Mouse (Mus musculus) cerebellum, postnatal 25 days (tissue): ENCODE results near the gene Ugt1a8.
"Not testable (repeated sequence)": the region's sequence is repeated elsewhere in the genome, so short reads cannot be mapped to it uniquely, and the experiment has no call there.

Experiments used
- DNase-seq, 2 experiments: peaks; one replicate each; pipeline ENCODE4 v3.0.0; 2021; ENCODE audit warnings: mixed read lengths in 2 of 2

Ugt1a8 gene

GRCm38 (mm10) chr1:88195687-88196086 lies 108.1 kb downstream of the Ugt1a8 start:
- DNase-seq, result no peak

DNA sequence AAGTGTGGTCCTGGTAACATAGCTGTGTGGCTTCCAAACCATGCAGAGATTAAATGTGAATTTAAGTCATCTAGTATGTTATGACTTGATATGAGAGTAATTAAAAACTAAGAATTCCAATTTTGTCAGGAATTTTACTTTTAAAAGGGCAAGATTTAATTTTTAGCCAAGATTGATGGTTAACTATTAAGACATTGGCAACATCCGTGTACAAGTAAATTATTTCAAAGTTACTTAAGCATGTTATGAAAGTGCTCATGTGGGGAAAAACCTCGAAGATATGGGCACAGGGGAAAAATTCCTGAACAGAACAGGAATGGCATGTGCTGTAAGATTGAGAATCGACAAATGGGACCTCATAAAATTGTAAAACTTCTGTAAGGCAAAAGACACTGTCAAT lies 109.8 kb downstream of the Ugt1a8 start:
- DNase-seq, result no peak

- DNase-seq, result peak; percentile 64 to 65
These were observed 112.4 kb downstream of the Ugt1a8 start for GRCm38 (mm10) chr1:88199996-88200395.

DNA sequence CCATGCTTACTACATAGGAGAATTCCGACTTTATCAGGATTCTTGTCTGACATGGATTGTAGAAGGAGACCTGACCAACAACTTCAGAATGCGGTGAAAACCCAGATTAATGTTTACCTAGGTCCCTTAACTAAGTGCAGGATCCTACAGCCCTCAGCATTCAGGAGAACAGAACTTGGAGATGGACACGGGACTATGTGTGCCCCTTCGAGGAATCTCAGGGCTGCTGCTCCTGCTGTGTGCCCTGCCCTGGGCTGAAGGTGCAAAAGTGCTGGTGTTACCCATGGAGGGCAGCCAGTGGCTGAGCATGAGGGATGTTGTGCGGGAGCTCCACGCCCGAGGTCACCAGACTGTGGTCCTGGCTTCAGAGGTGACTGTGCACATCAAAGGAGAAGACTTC lies 112.8 kb downstream of the Ugt1a8 start, which contains the start of gene Ugt1a2:
TSS of gene Ugt1a2 (plus strand) at position 146 of the 400 bp plus-strand sequence.
- no peak for DNase-seq

DNA sequence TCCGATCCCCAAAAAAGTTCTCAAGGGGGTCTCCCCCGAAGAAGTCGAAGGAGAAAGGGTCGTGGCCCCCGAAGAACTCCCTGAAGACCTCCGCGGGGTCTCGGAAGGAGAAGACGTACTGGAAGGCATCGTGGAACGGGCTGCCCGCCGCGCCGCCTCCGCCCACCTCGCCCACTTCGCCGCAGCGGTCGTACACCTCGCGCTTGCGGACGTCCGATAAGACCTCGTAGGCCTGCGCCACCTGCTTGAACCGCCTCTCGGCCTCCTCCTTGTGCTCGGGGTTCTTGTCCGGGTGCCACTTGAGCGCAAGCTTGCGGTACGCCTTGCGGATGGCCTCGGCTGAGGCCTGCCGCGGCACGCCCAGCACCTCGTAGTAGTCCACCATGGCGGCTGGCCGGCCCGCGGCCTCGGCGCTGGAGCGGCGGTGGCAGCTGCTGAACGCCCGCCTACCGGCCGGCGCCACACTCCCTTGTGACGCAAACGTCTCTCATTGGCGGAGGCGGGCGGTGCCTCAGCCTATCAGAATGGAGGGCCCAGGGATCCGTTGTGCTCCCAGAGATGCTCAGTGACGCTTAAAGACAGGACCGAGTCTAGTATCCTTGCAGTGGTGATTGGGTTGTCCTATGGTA lies 117.8 kb downstream of the Ugt1a8 start, which contains the start of gene Dnajb3:
TSS of gene Dnajb3 (minus strand) at position 489 of the 629 bp plus-strand sequence.
- peak; percentile 89 to 92 for DNase-seq

DNA sequence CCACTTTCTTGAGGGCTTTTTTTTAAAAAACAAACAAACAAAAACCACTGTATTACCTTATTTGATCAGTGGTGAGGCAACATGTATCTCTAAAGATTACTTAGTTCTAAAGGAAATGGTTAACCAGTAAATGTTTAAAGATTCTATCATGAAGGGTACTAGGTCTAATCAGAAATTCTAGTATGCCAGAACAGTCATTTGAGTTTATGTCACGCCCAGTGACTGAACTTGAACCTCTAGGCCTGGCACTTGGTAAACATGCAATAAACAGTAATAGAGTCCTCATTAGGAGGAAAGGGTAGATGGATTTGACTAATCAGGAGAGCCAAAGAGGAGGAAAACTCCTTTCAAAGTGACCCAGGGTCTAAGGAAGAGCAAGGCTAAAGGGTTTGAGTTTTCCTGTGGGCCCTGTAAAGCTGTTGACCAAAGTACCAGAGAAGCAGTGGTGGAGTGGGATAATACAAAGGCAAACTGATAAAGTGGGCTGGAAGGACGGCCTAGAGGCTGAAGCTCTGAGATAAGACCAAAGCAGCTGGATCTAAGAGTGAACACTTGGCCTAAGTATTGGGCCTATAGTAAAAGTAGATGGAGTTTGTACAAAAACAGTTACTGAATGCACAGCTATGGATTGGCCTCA lies 119.3 kb downstream of the Ugt1a8 start:
- DNase-seq, result no peak

DNA sequence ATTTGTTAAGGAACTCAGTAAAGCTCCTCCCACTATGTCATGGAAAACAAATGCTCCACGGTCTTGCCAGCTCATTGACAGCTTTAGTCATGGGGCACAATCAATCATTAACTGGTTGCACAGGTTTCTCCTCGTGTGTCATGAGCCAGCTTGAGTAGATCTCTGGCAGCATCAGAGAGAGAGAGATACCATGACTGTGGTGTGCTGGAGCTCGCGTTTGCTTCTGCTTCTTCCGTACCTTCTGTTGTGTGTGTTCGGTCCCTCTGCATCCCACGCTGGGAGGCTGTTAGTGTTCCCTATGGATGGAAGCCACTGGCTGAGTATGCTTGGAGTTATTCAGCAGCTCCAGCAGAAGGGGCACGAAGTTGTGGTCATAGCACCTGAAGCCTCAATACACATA lies 124.2 kb downstream of the Ugt1a8 start, which contains the start of gene Ugt1a1:
TSS of gene Ugt1a1 (plus strand) at position 148 of the 400 bp plus-strand sequence.
- no peak for DNase-seq

DNA sequence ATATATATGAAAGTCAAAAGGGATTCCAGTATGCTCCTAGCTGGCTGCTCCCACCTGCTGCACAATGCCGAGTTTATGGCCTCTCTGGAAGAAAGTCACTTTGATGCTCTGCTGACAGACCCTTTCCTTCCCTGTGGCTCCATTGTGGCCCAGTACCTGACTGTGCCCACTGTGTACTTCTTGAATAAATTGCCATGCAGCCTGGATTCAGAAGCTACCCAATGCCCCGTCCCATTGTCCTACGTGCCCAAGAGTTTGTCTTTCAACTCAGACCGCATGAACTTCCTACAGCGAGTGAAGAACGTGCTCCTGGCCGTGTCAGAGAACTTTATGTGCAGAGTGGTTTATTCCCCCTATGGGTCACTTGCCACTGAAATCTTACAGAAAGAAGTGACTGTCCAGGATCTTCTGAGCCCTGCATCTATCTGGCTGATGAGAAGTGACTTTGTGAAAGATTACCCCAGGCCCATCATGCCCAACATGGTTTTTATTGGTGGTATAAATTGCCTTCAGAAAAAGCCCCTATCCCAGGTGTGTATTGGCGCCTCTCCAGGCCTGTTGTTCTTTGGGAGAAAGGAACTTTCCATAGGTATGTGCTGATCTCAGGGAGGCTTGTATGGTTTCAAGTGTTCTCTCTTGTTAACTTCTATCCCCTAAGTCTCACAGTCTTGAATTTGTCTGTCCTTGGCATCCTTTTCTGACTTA lies 124.9 kb downstream of the Ugt1a8 start:
- DNase-seq, result no peak

- no peak for DNase-seq
These were observed 125.4 kb downstream of the Ugt1a8 start for GRCm38 (mm10) chr1:88213061-88213460.

GRCm38 (mm10) chr1:88213766-88214461 lies 126.3 kb downstream of the Ugt1a8 start:
- no peak for DNase-seq

DNA sequence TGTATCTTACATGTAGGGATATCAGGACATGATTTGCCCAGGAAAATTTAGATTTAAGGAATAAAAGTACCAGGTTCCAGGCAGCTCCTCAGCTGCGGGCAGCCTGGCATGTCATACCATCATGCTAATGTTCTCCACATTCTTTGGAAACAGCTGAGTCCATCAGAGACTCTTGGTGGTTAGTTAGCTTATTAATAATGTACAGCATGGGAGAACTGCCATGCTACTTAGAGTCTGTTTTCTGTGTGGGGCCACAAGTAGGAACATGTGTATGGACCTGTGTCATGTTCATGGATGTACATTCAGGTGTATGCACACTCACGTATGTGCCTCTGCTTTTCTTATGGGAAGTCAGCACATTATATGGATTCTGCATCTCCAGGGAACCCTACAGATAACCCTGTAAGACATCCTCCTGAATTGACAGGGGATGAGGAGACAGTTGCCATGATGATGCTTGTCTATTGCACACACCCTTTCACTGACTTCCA lies 126.9 kb downstream of the Ugt1a8 start:
- no peak for DNase-seq

GRCm38 (mm10) chr1:88215466-88216380 lies 128.1 kb downstream of the Ugt1a8 start:
- no peak for DNase-seq

- no peak for DNase-seq
These were observed 128.9 kb downstream of the Ugt1a8 start for GRCm38 (mm10) chr1:88216551-88216950.

DNA sequence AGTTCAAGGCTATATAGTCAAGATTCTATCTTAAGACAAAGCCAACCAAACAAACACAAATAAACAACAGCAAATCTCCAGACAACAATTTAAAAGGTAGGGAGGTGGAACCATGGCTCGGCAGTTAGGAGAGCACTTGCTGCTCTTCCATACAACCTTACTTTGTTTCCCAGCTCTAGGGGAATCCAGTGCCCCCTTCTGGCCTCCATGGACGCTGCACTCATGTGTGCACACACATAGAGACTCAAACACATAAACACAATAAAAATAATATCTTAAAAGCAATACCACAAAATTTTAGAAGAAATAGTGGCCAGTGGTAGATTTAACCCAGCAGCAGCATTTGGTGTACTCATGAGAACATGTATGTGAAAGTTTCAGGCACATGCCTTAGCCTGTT lies 129.5 kb downstream of the Ugt1a8 start:
- no peak for DNase-seq

GRCm38 (mm10) chr1:88217576-88217975 lies 130.0 kb downstream of the Ugt1a8 start:
- no peak for DNase-seq

GRCm38 (mm10) chr1:88218051-88218450 lies 130.4 kb downstream of the Ugt1a8 start:
- DNase-seq, result peak in 1 of 2 experiments; percentile 14

- no peak for DNase-seq
These were observed 131.0 kb downstream of the Ugt1a8 start for GRCm38 (mm10) chr1:88218591-88218990.

DNA sequence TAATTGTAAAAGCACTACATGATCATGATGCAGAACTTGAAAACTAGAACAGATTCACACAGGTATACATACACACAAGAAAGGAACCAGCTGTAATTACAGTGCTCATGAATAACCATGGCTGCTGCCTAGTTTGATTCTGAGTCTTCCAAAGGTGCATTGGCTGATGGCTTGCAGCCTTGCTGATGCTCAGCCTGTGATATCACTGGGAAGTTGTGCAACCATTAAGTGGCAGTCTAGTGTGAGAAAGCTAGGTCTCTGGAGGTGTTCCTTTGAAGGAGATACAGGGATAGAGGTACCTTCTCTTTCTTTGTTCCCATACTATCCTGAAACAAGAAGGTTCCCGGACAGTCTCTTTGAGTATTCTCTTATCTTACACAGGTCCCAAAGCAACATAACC lies 131.4 kb downstream of the Ugt1a8 start:
- no peak for DNase-seq

DNA sequence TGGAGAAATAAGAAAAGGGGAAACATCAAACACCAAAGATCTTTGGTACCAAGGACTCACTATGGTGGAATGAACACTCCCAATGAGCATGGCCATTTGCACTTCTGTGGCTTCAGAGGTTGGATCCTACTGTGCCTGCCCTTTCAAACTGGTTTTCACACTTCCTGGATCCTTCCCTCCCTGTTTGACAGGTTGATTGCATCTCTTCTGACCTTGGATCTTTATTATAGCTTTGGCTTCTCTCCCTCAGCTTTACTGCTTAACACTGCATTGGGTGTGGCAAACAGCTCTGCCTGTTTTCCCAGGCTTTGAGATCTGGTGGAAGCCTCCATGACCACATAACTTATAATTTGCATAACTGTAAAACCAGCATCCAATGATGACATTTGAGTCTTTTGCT lies 132.7 kb downstream of the Ugt1a8 start:
- no peak for DNase-seq

GRCm38 (mm10) chr1:88222216-88222615 lies 134.6 kb downstream of the Ugt1a8 start:
- no peak for DNase-seq

- not testable (repeated sequence) for DNase-seq
These were observed 135.4 kb downstream of the Ugt1a8 start for GRCm38 (mm10) chr1:88223011-88223515.

DNA sequence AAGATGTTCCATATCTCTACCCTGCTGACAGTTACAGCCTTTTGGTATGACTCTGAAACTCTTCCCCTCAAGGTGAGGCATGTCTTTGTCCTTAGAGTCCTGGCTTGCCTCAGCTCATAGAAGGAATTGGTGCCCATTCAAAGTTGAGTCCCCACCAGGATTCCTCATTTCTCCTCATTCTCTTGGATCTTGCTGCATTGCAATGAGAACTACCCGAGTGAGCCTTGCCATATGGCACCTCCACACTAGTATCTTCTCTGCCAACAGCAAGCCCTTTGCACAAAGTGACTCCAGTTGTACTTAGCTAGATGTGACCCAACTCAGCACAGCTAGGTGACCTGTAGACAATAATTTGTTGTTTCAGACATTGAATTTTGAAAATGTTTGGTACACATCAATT lies 136.0 kb downstream of the Ugt1a8 start:
- DNase-seq, result no peak
